Mouse (Mus musculus) testis, adult 2 months (tissue): ENCODE results near the gene Shroom3. TPM values are rescaled to one million over a fixed set of nuclear protein-coding genes. Genes with fewer than 3 reads are reported as not detected.

Source experiments
- H3K27ac ChIP-seq: fragments of 200-500 bp; 2 replicates; pipeline ENCODE4 v1.5.1; 2012; ENCODE audit warnings: low read depth, low read length; ENCODE audit not compliant: control insufficient read depth, insufficient read depth
- H3K27me3 ChIP-seq: fragments of 200-500 bp; 2 replicates; pipeline ENCODE4 v1.6.1; 2012; ENCODE audit warnings: mild to moderate bottlenecking, low read length, moderate library complexity; ENCODE audit not compliant: control insufficient read depth, insufficient read depth
- H3K36me3 ChIP-seq: fragments of 200-500 bp; 2 replicates; pipeline ENCODE4 v1.6.1; 2012; ENCODE audit warnings: mild to moderate bottlenecking, low read length; ENCODE audit not compliant: control insufficient read depth, insufficient read depth
- H3K4me1 ChIP-seq: fragments of 200-500 bp; 2 replicates; pipeline ENCODE4 v1.6.1; 2012; ENCODE audit warnings: low read length; ENCODE audit not compliant: control insufficient read depth, insufficient read depth
- H3K4me3 ChIP-seq: fragments of 200-500 bp; 2 replicates; pipeline ENCODE4 v1.5.1; 2012; ENCODE audit warnings: low read depth, mild to moderate bottlenecking, low read length, moderate library complexity, mixed read lengths; ENCODE audit not compliant: control insufficient read depth
- CTCF ChIP-seq: fragments of 200-500 bp; IDR thresholded peaks from 2 replicates; pipeline ENCODE4 v1.5.1; 2012; ENCODE audit warnings: low read depth, mild to moderate bottlenecking, inconsistent platforms, low read length, moderate library complexity; ENCODE audit not compliant: control insufficient read depth, insufficient read depth, insufficient replicate concordance
- POLR2A ChIP-seq: fragments of 200-500 bp; IDR thresholded peaks from 2 replicates; pipeline ENCODE4 v1.6.1; 2012; ENCODE audit warnings: low read depth, mild to moderate bottlenecking, inconsistent platforms, low read length, moderate library complexity; ENCODE audit not compliant: control insufficient read depth
- polyA plus RNA-seq: library from polyadenylated mRNA; depleted of rRNA; stranded (reverse); fragments of >200 nt; gene quantifications from 2 replicates; pipeline ENCODE4 v1.2.3, GENCODE M21; 2012

Gene Shroom3
- polyA plus RNA-seq, 1 experiment = 25.6 TPM

DNA sequence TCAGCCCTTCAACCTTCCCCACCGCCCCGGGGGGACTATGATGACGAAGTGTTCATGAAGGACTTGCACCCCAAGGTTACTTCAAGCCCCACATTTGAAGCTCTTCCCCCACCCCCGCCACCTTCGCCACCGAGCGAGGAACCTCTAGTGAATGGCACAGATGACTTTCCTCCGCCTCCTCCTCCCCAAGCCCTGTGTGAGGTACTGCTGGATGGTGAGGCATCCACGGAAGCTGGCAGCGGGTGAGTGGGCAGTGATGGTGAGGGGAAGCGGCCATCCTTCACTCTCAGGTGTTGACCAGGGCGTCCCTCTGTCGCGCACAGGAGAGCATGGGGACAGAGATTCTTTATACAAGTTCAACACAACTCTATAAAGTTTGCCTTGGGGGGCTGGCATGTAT is 267.8 kb downstream of the Shroom3 start:
- H3K4me1 ChIP-seq = no peaks in the 10 kb centered on the region
- H3K4me3 ChIP-seq = no peak overlapping the region
- no peaks in the 10 kb centered on the region for H3K27me3 ChIP-seq
- no peak overlapping the region for H3K27ac ChIP-seq
- peaks cover 3% of the 10 kb centered on the region for H3K36me3 ChIP-seq
- TF ChIP-seq CTCF (no peak), POLR2A (no peak)

DNA sequence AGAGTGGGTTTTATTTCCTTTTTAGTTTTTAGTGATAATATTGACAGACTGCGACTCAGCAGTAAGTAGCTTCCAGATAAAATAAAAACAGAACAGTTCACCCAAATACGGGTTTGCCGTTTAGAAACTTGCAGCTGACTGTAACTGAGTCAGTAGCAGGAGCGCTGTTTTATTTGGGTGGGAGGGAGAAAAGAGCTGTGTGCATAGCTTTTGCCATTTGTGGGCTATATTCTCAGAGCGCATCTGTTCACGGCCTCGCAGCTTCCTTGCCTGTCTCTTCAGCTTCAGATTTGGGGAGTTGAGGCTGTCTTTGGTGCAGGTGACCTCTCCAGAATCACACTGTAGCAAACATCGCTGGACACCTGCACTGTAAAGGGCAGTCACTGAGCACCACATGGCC is 270.6 kb downstream of the Shroom3 start:
- Histone ChIP-seq H3K27ac (no peak overlapping the region), H3K4me3 (no peak overlapping the region), H3K36me3 (peaks cover 3% of the 10 kb centered on the region), H3K4me1 (no peaks in the 10 kb centered on the region), H3K27me3 (no peaks in the 10 kb centered on the region)
- TF ChIP-seq CTCF (no peak), POLR2A (no peak)

DNA sequence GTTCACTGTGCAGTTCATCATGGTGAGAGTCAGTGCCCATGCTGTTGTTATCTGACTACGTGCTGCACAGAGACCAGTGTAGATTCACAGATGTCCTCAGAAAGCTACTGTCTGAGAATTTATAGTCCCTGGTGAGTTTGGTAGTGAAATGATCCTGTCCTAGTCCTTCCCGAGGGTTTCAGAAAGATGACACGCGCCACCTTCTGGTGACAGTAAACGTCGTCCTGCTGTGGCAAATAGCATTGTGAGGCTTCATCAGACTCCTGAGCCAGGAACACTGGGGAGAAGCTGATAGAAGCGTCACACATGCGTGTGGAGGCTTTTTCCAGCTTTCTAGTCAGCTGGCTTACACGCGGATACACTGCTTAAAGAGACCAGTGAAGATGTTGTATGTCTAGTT is 271.1 kb downstream of the Shroom3 start:
- Histone ChIP-seq H3K4me3 (no peak overlapping the region), H3K36me3 (peaks cover 3% of the 10 kb centered on the region), H3K27ac (no peak overlapping the region), H3K4me1 (no peaks in the 10 kb centered on the region), H3K27me3 (no peaks in the 10 kb centered on the region)
- no peak for TF ChIP-seq POLR2A
- TF ChIP-seq CTCF = peak; percentile 37; the same call in 1 of the 2 replicates

DNA sequence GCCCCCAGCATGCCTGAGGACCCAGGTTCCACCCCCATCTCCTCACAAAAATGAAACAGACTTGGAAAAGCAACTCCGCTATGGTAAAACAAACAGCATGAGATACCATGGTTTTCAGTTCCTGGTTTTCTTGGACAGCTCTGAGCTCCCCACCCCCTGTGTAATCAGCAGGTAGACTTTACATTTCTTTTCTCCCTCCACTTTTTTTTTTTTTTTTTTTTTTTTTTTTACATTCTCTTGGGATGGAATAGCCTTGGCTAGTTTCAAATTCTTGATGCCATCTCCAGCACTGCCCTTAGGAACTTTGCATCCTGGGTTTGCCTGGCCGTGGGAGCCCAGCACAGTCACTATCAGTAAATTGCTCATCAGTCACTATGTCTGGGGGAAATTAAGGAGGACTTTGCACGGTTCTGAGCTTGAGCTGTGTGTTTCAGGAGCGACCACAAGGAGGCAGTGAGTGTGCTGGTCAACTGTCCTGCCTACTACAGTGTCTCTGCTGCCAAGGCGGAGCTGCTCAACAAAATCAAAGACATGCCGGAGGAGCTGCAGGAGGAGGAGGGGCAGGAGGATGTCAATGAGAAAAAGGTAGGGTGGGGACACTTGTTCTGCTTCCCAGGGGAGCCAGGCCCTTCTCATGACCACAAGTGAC is 271.7 kb downstream of the Shroom3 start:
- Histone ChIP-seq H3K4me3 (no peak overlapping the region), H3K36me3 (peaks cover 3% of the 10 kb centered on the region), H3K27ac (no peak overlapping the region), H3K27me3 (no peaks in the 10 kb centered on the region), H3K4me1 (no peaks in the 10 kb centered on the region)
- 0 out of 2 replicates have a peak, but pooled peaks have one; percentile 14 for TF ChIP-seq POLR2A
- TF ChIP-seq CTCF = no peak; the same call in 1 of the 2 replicates

DNA sequence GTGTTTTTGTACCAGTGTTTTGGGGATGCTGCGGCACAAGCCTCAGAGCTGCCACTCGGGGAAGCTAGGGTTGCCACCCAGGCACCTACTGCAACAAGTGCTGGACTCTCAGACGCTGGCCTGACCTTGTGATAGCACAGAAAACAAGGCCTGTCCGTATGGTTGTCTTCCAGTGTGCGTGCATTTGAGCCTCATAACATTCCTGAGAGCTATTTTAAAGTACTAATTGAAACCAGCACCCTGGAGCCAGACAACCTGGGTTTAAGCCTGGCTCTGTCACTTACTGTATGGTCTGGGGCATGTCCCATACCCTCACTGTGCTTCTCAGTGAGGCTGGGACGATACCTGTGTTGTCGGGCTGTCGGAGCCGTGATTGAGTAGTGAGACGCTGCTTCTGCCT is 276.1 kb downstream of the Shroom3 start:
- no peak for TF ChIP-seq CTCF
- TF ChIP-seq POLR2A = no peak
- Histone ChIP-seq H3K27me3 (no peaks in the 10 kb centered on the region), H3K27ac (no peak overlapping the region), H3K36me3 (peaks cover 2% of the 10 kb centered on the region; the same call in 1 of the 2 replicates), H3K4me1 (no peaks in the 10 kb centered on the region), H3K4me3 (no peak overlapping the region)

DNA sequence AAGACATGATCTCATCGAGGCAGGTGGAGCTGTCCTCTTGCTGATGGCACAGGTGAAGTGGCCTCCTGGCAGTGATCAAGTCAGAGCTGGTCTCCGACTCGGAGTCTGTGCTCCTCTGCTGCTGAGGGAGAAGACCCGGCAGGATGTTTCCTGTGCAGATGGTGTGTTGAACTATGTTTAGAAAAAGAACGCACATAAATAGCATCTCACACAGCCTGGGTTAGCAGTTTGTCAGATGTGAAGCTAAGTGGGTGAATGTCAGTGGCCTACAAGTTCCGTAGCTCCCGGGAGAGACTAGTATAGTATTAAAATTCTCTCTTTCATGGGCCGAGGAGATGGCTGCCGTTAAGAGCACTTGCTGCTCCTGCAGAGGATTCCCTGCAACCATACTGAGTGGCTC is 276.5 kb downstream of the Shroom3 start:
- Histone ChIP-seq H3K4me1 (no peaks in the 10 kb centered on the region), H3K27me3 (no peaks in the 10 kb centered on the region), H3K36me3 (peaks cover 3% of the 10 kb centered on the region; the same call in 1 of the 2 replicates), H3K27ac (no peak overlapping the region), H3K4me3 (no peak overlapping the region)
- TF ChIP-seq POLR2A = no peak
- no peak for TF ChIP-seq CTCF

DNA sequence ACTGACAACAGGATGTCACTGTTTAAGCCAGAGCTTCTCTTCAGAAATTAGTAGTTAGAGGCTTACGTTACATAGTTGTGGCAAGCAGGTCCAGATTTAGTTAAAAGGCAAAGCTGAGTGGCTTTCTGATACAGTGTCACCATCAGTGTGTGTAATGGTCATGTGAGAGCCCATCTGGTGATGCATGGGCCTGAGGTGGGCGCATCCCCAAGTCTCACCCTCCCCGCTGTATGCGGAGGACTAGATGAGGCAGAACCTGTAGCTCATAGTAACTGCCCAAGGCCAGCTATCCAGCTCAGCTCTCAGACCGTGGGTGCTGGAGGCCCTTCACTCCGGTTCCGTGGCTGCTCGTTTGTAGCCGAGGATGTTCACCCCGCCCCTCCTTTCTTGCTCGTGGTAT is 278.1 kb downstream of the Shroom3 start:
- H3K4me3 ChIP-seq = no peak overlapping the region
- H3K27ac ChIP-seq = no peak overlapping the region
- H3K4me1 ChIP-seq = no peaks in the 10 kb centered on the region
- H3K36me3 ChIP-seq = peaks cover 3% of the 10 kb centered on the region; the same call in 1 of the 2 replicates
- no peaks in the 10 kb centered on the region for H3K27me3 ChIP-seq
- TF ChIP-seq POLR2A = no peak
- no peak for TF ChIP-seq CTCF

DNA sequence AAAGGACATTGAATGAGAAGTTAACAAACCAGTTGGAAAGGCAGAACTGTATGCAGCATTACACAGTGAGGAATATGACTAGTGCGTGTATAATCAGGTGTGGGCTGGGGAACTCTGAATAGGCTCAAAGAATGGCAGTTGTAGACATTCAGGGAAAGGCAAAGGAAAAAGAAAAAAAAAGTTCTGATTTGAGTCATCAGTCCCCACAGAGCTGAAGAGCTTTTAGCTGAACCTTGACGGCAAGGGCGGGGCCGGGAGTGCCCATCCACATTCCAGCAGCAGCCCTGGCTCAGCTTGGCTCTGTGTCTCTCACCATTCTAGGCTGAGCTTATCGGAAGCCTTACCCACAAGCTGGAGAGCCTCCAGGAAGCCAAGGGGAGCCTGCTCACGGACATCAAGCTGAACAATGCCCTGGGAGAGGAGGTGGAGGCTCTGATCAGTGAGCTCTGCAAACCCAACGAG is 278.6 kb downstream of the Shroom3 start:
- TF ChIP-seq POLR2A (no peak), CTCF (no peak)
- Histone ChIP-seq H3K4me1 (no peaks in the 10 kb centered on the region), H3K4me3 (no peak overlapping the region), H3K36me3 (peaks cover 3% of the 10 kb centered on the region; the same call in 1 of the 2 replicates), H3K27ac (no peak overlapping the region), H3K27me3 (no peaks in the 10 kb centered on the region)
